In the genomic region with DNA sequence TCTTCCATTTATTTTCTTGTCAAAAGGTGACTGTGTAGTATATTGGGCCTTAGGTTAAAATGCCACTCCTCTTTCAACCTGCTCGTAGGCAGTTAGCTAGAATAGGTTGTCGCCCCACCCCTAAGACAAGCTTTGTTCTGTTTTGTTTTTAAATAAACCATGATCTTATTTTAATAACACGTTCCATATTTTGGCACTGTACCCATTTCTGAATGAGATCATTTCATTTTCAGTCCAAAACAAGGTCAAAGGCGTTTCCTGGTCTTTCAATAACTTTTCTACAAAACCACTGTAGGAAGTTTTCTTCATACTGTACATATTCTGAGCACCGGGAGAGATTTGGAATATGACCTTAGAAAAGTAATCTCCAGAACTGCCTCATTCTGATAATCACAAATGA, we compare ENCODE assay signal across 18 mouse cellular contexts.
"Had no signal": no experiment of that assay in that cellular context is flagged by ENCODE, and none has a peak within 500 bp of the region (broad histone marks: within the 10 kb centered on the region; RNA-seq: fewer than 3 reads in every experiment).

No protein-coding gene starts in this region.

- H3K4me2 ChIP-seq: limb, embryonic 12.5 days; liver, embryonic 13.5 days; midbrain, embryonic 11.5 days; midbrain, embryonic 15.5 days; neural tube, embryonic 12.5 days had no signal

- H3K9me3 ChIP-seq: limb, embryonic 12.5 days; liver, embryonic 13.5 days; midbrain, embryonic 15.5 days; neural tube, embryonic 12.5 days had no signal

- ATAC-seq: liver, postnatal 0 days; midbrain, embryonic 15.5 days had no signal

- H3K4me1 ChIP-seq: liver, embryonic 13.5 days; megakaryocyte, embryonic 14.5 days; midbrain, embryonic 15.5 days had no signal

- H3K36me3 ChIP-seq: limb, embryonic 12.5 days; liver, embryonic 13.5 days; midbrain, embryonic 15.5 days; neural tube, embryonic 12.5 days had no signal

- H3K27me3 ChIP-seq: limb, embryonic 12.5 days; liver, embryonic 13.5 days; megakaryocyte, embryonic 14.5 days; midbrain, embryonic 15.5 days; neural tube, embryonic 12.5 days had no signal

- H3K27ac ChIP-seq: kidney, postnatal 0 days; limb, embryonic 12.5 days; liver, embryonic 13.5 days; macrophage; midbrain, embryonic 15.5 days; neural tube, embryonic 12.5 days had no signal

- H3K9ac ChIP-seq: limb, embryonic 12.5 days; liver, embryonic 13.5 days; liver, postnatal 0 days; midbrain, embryonic 15.5 days; neural tube, embryonic 12.5 days had no signal

- H3K4me3 ChIP-seq: limb, embryonic 12.5 days; liver, embryonic 13.5 days; megakaryocyte, embryonic 14.5 days; midbrain, embryonic 15.5 days; neural tube, embryonic 12.5 days had no signal

- DNase-seq: kidney, adult 9 months; kidney, postnatal 36 days; layer of hippocampus, adult 9-11 months; layer of hippocampus, postnatal 36 days; liver; liver, embryonic 13.5 days; liver, postnatal 0 days; right cerebral cortex, postnatal 4 days; spleen, adult 18-20 months; thymus, adult 2 months; thymus, postnatal 36 days had no signal
